Mouse (Mus musculus) urinary bladder, postnatal 36 days (tissue): ENCODE data around the gene Cat.

Experiments used
- DNase-seq, 2 experiments: peaks; one replicate each; pipeline ENCODE4 v3.0.0; 2022; ENCODE audit warnings: low spot score in 2 of 2, mixed read lengths in 1 of 2

Cat gene

GRCm38 (mm10) chr2:103484617-103485401 is at the start of gene Cat:
Gene Cat (minus strand): TSS chr2:103485160.
- DNase-seq = peak; percentile 95 to 98

DNA sequence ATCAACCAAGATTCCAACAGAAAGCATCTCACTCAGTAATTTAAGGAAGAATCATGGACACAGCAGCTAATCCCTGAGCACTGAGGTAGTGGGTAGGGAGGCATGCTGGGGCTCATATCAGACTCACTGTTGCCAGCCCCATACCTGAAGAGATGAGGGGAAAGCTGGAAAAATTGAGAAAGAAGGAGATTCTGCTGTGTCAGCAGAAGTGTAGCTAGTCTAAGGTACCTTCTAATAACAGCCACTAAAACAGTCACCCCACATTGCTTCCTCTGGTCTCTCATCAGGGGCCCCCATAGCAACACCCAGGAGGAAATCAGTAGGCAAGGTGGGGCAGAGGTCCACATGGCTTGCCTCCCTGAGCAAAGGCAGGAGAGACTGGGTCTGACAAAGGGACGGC is 40.6 kb upstream of the Cat start:
- DNase-seq = no peak

GRCm38 (mm10) chr2:103516472-103516871 is 31.5 kb upstream of the Cat start:
- DNase-seq = no peak

DNA sequence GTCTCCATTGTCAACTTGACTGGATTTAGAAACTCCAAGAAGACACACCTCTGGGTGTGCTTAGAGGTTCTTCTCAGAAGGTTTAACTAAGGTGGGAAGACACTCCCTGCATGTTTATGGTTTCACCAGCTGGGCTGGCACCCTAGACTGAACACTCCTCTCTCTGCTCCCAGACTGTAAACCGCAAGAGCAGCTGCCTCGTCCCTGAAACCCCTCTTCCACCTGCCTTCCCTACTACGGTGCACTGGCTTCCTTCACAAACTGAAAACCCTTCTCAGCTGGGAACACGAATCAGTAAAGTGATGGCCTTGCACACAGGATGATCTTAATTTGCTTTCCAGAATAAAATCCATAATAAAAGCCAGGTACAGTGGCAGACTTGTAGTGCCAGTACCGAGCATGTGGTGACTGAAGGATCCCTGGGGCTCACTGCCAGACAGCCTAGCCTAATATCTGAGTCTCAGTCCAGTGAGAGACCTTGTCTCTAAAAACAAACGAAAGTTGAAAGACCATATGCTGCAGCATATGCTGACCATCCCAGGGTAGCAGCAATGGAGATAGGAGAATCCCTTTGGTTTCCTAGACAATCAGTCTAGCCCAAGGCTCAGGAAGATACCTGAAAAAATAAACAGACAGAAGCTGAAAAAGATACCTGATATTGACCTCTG is 30.7 kb upstream of the Cat start:
- no peak for DNase-seq

DNA sequence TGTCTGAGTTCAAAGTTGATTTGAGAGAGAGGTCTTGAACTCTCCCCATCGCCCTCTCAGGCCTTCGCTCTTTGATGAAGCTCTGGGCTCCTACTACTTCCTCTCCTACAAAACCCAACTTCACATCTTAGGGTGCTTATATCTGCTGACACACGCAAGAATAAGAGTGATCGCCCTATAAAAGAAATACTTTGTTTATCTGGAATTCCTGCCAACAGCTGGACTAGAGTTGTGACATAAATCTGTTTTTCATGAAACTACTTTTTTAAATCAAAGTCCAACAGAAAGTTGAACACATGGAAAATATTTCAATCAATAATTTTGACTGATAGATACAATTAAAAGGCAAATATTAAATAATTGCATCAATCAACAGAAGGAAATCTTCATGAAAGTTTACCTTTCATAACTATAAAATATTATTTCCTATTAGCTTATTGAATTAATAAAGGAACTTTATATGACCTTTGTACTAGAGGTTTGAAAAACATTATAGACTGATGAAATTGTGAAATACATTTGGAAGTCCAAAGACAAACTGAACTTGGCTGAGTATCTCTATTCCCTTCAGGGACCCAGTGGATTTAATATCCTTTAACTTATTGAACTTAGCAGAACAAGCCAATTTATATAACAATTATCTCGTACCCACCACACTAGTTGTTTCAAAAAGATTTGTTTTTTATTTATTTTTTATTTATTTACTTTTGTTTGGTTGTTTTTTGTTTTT is 27.3 kb upstream of the Cat start:
- DNase-seq = no peak

DNA sequence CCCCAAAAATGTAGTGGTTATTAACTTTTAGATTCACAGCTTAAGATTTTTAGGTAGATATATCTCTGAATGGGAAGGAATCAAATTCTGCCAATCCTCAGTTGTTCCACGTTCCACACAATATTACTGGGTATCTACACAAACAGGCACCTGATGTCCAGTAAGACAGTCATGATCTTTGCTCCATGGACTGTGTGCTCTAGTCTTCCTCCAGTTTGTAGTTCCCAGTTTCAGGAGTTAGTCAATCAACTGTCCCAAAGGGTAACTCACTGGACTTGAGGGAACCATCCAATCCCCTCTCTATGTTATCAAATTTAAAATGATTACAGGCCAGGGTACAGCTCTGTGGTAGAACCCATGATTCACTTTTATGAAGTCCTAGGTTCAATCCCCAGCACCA is 26.7 kb upstream of the Cat start:
- DNase-seq = no peak

DNA sequence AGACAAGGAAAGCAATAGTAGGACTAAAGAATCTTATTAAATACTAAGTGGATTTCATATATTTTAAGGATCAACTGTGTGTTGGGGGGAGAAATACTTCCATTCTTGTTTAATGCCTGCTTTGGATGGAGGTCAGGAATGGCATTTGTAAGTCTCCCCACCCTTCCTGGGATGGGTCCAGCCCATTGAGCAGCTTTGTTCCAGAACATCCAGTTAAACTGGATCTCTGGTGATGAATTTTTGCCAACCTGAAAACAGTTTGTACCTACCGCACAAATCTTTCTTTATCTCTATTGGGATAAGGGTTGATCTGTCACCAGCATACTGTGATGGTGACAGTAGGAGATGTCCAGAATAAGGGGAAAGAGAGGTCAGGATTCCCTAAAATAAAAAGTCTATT is 26.1 kb upstream of the Cat start:
- peak in 1 of 2 experiments; percentile 9 for DNase-seq

DNA sequence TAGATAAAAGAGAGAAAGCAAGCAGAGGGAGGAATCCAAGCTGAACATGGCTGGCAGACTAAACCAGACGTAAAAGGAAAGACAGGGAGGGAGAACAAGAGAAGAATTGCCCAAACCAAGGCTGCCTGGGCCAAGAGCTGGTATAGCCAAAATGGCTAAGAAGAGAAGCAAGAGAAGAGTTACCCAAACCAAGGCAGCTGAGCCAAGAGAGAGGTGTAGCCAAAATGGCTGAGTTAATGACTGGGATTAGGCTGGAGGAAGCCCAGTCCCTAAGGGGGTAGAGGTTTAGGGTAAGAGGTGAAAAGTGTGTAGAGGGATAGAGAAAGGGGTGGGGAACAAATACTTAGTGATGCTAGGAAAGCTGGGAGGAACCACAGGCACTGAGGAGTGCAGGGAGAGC is 22.7 kb upstream of the Cat start:
- DNase-seq = no peak

DNA sequence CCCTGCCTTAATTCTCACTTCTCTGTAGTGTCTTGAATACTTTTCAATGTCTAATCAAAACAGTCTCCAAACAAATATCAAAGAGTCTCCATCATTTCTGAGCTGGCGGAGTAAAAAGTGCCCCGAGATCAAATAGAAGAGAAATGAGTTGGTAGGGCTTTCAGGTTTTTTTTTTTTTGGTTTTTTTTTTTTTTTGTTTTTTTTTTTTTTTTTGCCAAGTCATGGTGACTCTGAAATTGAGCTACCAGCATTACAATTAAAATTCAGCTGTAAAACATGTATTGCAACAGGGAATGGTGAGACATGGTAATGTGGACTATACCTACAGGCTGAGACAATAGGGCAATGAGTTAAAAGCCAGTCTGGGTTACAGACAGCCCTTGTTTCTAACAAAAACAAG is 21.0 kb upstream of the Cat start:
- no peak for DNase-seq

DNA sequence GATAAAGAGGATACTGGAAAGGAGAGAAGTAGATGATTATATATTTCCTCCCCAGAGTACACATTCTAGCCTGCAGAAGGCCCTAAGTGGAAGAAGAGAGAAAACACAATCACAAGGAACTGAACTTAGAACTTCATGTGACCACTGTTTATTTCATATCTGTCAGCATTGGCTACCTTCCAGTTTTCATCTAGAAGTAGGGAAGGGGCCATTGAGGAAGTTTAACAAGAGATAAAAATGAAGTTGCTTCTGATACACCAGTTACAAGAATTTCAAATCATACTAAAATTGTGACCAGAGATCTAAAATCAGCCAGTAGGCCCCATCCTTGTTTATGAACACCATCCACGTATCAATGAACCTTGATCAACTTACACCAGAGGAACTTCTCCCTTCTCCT is 19.5 kb upstream of the Cat start:
- no peak for DNase-seq

GRCm38 (mm10) chr2:103500769-103501168 is 15.8 kb upstream of the Cat start:
- no peak for DNase-seq

DNA sequence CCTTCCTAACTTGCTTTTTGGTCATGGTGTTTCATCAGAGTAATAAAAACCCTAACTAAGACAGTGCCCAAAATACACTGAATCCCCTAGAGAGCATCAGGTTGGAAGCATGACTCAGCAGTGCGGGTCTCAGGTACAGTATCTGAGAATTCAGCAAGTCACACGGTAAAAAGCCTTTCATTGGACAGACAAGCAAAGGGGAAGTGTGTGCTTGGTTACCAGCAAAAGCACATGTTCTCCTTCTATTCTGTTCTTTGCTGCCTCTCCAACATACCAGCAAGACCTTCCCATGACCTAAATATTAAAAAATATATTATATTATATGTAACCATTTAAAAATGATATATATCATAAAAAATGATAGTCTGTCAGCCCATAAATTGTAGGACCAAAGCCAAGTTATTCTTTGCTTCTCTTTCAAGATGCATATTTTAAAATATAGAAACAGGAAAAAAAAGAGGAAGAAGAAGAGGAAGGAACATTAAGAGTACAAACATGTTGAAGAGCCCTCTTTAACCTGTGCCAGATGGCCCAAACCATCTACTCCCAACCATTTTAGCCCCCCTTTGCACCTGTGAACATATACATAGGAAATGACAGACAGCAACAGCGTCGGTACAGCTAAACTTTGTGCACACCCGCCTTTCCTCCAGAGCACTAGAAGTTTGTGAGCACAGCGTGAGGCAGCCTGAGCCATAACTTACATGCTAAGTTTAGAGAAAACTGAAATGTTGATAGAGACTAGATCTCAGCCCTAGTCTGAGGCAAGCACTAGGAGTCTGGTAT is 10.9 kb upstream of the Cat start:
- no peak for DNase-seq

DNA sequence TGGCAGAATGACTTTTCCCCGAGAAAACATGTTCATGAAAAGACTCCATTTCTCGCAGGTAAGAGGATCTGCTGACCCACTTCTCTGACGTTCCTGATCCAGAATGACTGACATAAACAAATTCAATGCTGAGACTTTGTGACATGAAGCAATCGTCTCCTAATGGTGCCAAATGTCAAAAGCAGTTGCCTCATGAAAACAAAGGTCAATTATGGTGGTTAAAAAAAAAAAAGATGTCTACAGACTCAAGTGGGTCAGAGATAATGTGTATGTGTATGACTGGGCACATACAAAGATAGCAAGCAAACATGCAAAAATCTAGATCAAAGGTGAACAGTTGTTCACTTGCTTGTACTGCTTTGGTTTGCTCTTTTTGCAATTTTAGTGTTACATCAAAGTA is 8.9 kb upstream of the Cat start:
- no peak for DNase-seq

DNA sequence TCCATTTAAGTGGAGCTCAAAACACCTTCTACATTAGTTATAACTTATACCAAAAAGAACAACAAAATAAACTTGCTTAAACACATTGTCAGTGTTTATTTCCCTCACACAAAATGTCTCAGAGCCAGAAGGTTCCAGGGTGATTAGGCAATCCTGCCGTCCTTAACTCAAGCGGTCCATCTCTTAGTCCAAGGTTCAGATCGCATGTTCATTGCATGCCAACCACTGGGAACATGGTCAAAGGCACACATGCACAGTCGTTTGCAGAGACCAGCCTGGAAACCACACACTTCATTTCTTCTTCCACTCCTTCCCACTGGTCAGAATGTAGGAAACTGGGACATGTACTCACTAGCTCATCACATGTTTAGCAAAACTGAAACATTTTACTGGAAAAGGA is 7.6 kb upstream of the Cat start:
- no peak for DNase-seq

- no peak for DNase-seq
Measured at GRCm38 (mm10) chr2:103483986-103484520, 907 bp downstream of the Cat start.

DNA sequence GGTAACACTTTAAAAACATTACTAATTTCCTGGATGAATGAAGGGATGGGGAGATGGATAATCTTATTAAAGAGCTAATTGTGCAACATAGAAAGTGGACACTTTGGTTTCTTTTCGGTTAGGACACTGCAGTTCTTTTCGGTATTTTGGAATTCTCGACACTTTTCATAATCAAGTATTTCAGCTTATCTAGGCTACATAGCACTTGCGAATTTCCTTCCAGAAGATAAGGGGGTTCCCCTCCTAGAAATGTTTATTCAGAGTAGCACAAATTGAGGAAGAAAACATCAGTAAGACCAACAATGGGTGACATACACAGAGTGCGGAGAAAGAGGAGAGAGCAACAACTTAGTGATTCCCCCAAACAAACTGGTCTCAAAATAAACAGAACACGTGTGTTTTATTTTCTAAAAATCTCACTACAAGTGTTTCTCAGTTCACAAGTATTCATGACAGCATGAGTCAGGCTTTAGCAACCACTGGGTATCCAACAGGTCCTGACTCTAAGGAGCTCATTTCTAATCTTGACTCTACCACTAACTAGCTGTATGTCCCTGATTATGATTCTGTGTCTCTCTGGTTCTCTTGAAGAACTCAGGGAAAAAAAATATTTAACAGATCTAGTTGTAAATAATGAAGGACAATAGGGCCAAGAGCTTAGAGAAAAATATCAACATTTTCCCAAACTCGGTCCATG is 1.5 kb downstream of the Cat start:
- no peak for DNase-seq

- no peak for DNase-seq
Measured at GRCm38 (mm10) chr2:103481314-103482231, 3.4 kb downstream of the Cat start.

GRCm38 (mm10) chr2:103480871-103481270 is 4.1 kb downstream of the Cat start:
- no peak for DNase-seq

- no peak for DNase-seq
Measured at GRCm38 (mm10) chr2:103480240-103480639, 4.7 kb downstream of the Cat start.

- DNase-seq = no peak
Measured at GRCm38 (mm10) chr2:103478326-103478725, 6.6 kb downstream of the Cat start.
